18 mouse cellular contexts compared by ENCODE assay signal in genomic region chr10:121820846-121821245, GRCm38 (mm10).
DNase-seq lines count a peak whose midpoint lies in the region; ATAC-seq lines count a peak whose summit lies in the region.
"Had no signal": no experiment of that assay in that cellular context is flagged by ENCODE, and none has a peak within 500 bp of the region (broad histone marks: within the 10 kb centered on the region; RNA-seq: fewer than 3 reads in every experiment).

No protein-coding gene starts in this region.

- peak; percentile 69 for ATAC-seq in common myeloid progenitor, adult 5-6 weeks (replicated peaks; ENCODE audit: low read depth, poor library complexity, severe bottlenecking)
- ATAC-seq in hematopoietic stem cell, adult 5-6 weeks (replicated peaks in 1 of 2; ENCODE audit: insufficient read depth in 1 of 2, low FRiP score in 2 of 2, low TSS enrichment in 1 of 2, low read depth in 1 of 2, poor library complexity in 2 of 2, severe bottlenecking in 2 of 2): peak; percentile 17 to 65; a peak in 1 of 4 replicates
- peak; percentile 44; the same call in 1 of the 2 replicates for ATAC-seq in megakaryocyte progenitor cell, adult 5-6 weeks (replicated peaks; ENCODE audit: poor library complexity)
- ATAC-seq: activated CD4-positive, CD25-positive, alpha-beta regulatory T cell, adult 4 months; CD4-positive, CD25-positive, alpha-beta regulatory T cell, adult 4 months; forebrain, embryonic 14.5 days; forebrain, embryonic 16.5 days had no signal

- DNase-seq in cerebellum, postnatal 10 days: no peak
- DNase-seq in right cerebral cortex, adult 2 months (ENCODE audit: low spot score in 2 of 2): no peak
- DNase-seq: adrenal gland, adult 8-10 months; adrenal gland, postnatal 14 days; adrenal gland, postnatal 36 days; B cell, adult 2 months; cerebellum, adult 11 months; cerebellum, adult 18-20 months; cerebellum, adult 8-10 months; cerebellum, adult 9-11 months; cerebellum, postnatal 25 days had no signal
